Mouse (Mus musculus): ENCODE data around the gene Ifi35.
A peak's percentile ranks its signal among the peaks of the same experiment; 100 is the strongest.
"Not testable (repeated sequence)": the region's sequence is repeated elsewhere in the genome, so short reads cannot be mapped to it uniquely, and the experiment has no call there.

Ifi35 gene

GRCm38 (mm10) chr11:101448274-101448746, at the start of gene Ifi35:
Ifi35 (plus strand) TSS chr11:101448407.
- DNase-seq (ENCODE audit: low read depth), result peak; percentile 89

DNA sequence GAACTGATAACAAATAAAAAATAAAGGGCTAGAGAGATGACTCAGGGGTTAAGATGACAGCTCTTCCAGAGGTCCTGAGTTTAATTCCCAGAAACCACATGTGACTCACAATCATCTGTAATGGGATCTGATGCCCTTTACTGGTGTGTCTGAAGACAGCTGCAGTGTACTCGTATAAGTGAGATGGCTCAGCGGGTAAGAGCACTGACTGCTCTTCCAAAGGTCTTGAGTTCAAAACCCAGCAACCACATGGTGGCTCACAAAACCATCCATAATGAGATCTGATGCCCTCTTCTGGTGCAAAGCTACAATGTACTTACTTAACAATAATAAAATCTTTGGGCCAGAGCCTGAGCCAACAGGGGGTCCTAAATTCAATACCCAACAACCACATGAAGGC, 32.9 kb upstream of the Ifi35 start:
- no peak for DNase-seq (ENCODE audit: low read depth)

GRCm38 (mm10) chr11:101416433-101417100, 31.6 kb upstream of the Ifi35 start:
- DNase-seq (ENCODE audit: low read depth), result peak; percentile 51

DNA sequence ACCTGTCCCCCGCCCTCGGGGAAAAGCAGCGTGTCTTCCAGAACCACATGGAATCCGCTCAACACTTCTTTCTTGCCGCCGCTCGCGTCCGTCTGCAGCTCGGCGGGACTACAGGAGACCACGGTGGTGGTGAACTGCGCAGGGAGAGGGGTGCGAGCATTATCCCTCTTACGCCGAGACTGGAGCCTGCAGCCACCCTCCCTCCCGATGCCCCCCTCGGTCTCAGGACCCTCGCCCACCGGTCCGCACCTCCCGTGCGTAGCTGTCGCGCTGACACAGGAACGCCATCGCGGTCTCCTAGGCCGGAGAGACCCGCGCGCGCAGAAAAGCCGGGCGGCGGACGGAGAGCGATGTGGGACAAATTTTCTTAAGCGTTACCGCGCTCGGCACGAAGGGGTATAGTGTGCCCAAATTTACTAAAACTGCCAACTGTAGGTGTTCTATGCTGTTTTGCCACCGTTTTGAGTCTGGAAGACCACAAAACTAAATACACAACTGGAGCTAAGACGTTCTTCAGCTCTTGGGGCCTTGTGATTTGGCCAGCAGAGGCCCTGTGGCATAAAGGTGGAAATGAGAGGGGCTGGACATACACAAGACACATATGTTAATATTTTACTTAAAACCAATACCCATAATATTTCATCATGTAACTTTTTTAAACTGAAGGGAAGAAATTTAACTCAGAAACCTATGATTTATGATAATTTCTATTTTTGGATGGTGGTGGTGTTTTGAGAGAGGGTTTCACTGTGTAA, 30.9 kb upstream of the Ifi35 start, which contains the start of gene Aarsd1:
Gene Aarsd1 (minus strand): TSS at position 515 of the 755 bp plus-strand sequence.
- peak; percentile 91 for DNase-seq (ENCODE audit: low read depth)

- DNase-seq (ENCODE audit: low read depth), result no peak
Observed at GRCm38 (mm10) chr11:101418991-101419390, 29.2 kb upstream of the Ifi35 start.

GRCm38 (mm10) chr11:101419610-101420009, 28.6 kb upstream of the Ifi35 start:
- DNase-seq (ENCODE audit: low read depth), result no peak

GRCm38 (mm10) chr11:101420148-101420547, 28.1 kb upstream of the Ifi35 start:
- no peak for DNase-seq (ENCODE audit: low read depth)

DNA sequence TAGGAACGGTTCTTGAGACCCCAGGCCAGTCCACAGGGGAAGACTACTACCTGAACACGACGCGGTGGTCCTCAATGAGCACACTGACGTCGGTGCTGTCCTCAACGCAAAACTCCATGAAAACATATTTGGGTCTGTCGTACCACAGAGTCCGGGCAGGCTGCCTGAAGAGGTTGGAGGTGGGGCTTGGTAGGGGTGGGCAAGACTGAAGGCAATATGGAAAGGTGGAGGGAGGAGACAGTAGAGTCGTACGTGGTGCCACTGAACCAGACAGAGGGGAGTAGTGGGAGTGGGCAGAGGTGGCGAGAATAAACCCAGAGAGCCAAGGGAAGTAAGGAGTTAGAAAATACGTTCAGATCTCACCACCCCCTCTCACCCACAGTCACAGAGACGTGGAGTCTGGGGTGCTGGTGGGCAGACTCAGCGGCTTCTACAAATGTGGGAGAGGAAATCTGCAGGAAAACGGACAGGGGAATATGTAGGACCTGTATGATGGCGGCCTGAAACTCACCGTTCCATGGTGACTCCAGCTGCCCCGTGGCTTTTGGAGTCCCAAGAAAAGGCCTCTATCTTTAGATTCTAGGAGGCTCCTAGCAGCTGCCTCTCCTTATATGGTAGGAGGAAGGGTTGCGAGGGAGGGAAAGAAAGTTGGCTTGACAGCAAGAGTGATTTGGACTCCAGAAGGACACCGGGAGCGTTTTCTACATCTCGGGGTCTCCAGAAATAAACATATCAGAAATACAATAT, 23.9 kb upstream of the Ifi35 start, which contains the start of gene Gm27029:
Gene Gm27029 (minus strand): TSS at position 692 of the 747 bp plus-strand sequence.
- DNase-seq (ENCODE audit: low read depth), result no peak

- DNase-seq (ENCODE audit: low read depth), result peak; percentile 97
Observed at GRCm38 (mm10) chr11:101424925-101425813, 23.0 kb upstream of the Ifi35 start, which contains the start of the genes Rundc1 and Ptges3l. Rundc1 (plus strand) TSS chr11:101425085. Ptges3l (minus strand) TSS chr11:101425333.

- no peak for DNase-seq (ENCODE audit: low read depth)
Observed at GRCm38 (mm10) chr11:101426165-101426564, 22.0 kb upstream of the Ifi35 start.

GRCm38 (mm10) chr11:101431327-101431726, 16.9 kb upstream of the Ifi35 start:
- no peak for DNase-seq (ENCODE audit: low read depth)

GRCm38 (mm10) chr11:101433396-101433795, 14.8 kb upstream of the Ifi35 start:
- DNase-seq (ENCODE audit: low read depth), result no peak

DNA sequence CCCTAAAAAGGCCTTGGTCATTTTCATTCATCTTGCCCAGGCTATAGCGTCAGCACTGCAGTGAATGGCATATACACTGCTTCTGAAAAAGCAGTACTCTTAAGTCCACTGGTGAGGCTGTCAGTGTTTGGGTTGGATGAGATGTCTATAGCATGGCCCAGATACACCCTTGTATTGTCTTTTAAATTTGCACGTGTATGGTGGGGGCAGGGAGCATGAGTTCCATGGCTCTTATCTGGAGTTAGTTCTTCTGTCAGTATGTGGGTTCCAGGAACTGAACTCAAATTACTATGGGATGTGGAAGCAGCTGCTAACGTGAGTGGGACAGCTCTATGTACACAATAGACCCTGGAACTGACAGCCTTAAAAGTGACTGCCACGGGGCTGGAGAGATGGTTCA, 12.4 kb upstream of the Ifi35 start:
- DNase-seq (ENCODE audit: low read depth), result no peak

DNA sequence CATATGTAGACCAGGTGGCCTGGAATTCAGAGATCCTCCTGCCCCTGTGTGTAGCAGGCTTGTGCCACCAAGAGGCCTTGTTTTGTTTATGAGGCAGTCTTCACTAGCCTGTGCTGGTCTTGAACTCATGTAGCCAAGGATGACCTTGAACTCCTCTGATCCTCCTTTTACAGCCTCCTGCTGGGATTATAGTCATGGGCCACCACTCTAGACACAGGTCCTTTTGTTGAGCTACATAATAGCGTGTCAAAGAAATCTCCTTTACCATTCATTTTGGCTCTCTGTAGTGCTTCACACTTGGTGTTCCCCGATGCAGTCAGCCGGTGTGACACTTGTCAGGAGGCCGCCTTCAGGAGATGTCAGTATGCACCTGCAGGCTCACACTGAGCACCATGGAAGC, 11.3 kb upstream of the Ifi35 start:
- no peak for DNase-seq (ENCODE audit: low read depth)

GRCm38 (mm10) chr11:101438006-101438405, 10.2 kb upstream of the Ifi35 start:
- not testable (repeated sequence) for DNase-seq (ENCODE audit: low read depth)

GRCm38 (mm10) chr11:101441450-101442126, 6.6 kb upstream of the Ifi35 start:
- DNase-seq (ENCODE audit: low read depth), result not testable (repeated sequence)

- DNase-seq (ENCODE audit: low read depth), result peak; percentile 99
Observed at GRCm38 (mm10) chr11:101442127-101442693, 6.0 kb upstream of the Ifi35 start, which contains the start of gene Rpl27. Rpl27 (plus strand) TSS chr11:101442298.

GRCm38 (mm10) chr11:101442760-101443159, 5.4 kb upstream of the Ifi35 start:
- no peak for DNase-seq (ENCODE audit: low read depth)

GRCm38 (mm10) chr11:101446319-101446718, 1.9 kb upstream of the Ifi35 start:
- DNase-seq (ENCODE audit: low read depth), result no peak

GRCm38 (mm10) chr11:101446860-101447259, 1.3 kb upstream of the Ifi35 start:
- not testable (repeated sequence) for DNase-seq (ENCODE audit: low read depth)
